Mouse (Mus musculus) adipocyte (in vitro differentiated cells): ENCODE measurements at regions not wholly inside any gene's neighbourhood (a gene's known extent, or its start where the extent isn't known, plus 50 kb on each side); places are given as distances from the start of the nearest gene placed in this dataset.

Source experiments
- DNase-seq: peaks from one replicate; pipeline ENCODE4 v3.0.0-alpha.2; 2016; ENCODE audit warnings: low spot score

- no peak for DNase-seq
Observed at GRCm38 (mm10) chr10:118624368-118624767, 183.5 kb downstream of the Ifng start.

- DNase-seq = no peak
Observed at GRCm38 (mm10) chr10:118628000-118628399, 187.2 kb downstream of the Ifng start.

- DNase-seq = no peak
Observed at GRCm38 (mm10) chr10:118629360-118630040, 188.7 kb downstream of the Ifng start.

GRCm38 (mm10) chr10:118631786-118632185 is 190.9 kb downstream of the Ifng start:
- DNase-seq = no peak

GRCm38 (mm10) chr10:118632187-118632586 is 191.3 kb downstream of the Ifng start:
- DNase-seq = no peak

- DNase-seq = no peak
Observed at GRCm38 (mm10) chr10:118633429-118633828, 192.6 kb downstream of the Ifng start.

- no peak for DNase-seq
Observed at GRCm38 (mm10) chr10:118639097-118639496, 198.3 kb downstream of the Ifng start.

GRCm38 (mm10) chr10:118640121-118640809 is 199.4 kb downstream of the Ifng start:
- no peak for DNase-seq

GRCm38 (mm10) chr10:118640810-118641427 is 200.1 kb downstream of the Ifng start:
- no peak for DNase-seq

GRCm38 (mm10) chr10:118643622-118644021 is 202.8 kb downstream of the Ifng start:
- DNase-seq = no peak

GRCm38 (mm10) chr10:118648111-118648510 is 207.3 kb downstream of the Ifng start:
- no peak for DNase-seq

GRCm38 (mm10) chr10:118656561-118656960 is 213.4 kb downstream of the Dyrk2 start:
- no peak for DNase-seq

- no peak for DNase-seq
Observed at GRCm38 (mm10) chr10:118666009-118666408, 204.0 kb downstream of the Dyrk2 start.

GRCm38 (mm10) chr10:118675816-118676465 is 194.1 kb downstream of the Dyrk2 start:
- no peak for DNase-seq

- no peak for DNase-seq
Observed at GRCm38 (mm10) chr10:118678750-118679418, 191.1 kb downstream of the Dyrk2 start.

GRCm38 (mm10) chr10:118679507-118679906 is 190.5 kb downstream of the Dyrk2 start:
- DNase-seq = no peak

- no peak for DNase-seq
Observed at GRCm38 (mm10) chr10:118680896-118681295, 189.1 kb downstream of the Dyrk2 start.

- no peak for DNase-seq
Observed at GRCm38 (mm10) chr10:118683356-118683755, 186.7 kb downstream of the Dyrk2 start.

GRCm38 (mm10) chr10:118699292-118699691 is 170.7 kb downstream of the Dyrk2 start:
- no peak for DNase-seq

- no peak for DNase-seq
Observed at GRCm38 (mm10) chr10:118700115-118700514, 169.9 kb downstream of the Dyrk2 start.

GRCm38 (mm10) chr10:118706020-118706419 is 164.0 kb downstream of the Dyrk2 start:
- DNase-seq = no peak

- no peak for DNase-seq
Observed at GRCm38 (mm10) chr10:118709718-118710117, 160.3 kb downstream of the Dyrk2 start.
